Mouse (Mus musculus) liver, adult 2 months (tissue): Measurements from ENCODE around the gene Depdc5.

Source experiments
- CTCF ChIP-seq: fragments of 200-500 bp; IDR thresholded peaks from 2 replicates; pipeline ENCODE4 v1.5.1; 2011; ENCODE audit warnings: low read depth, low read length, control low read depth
- POLR2A ChIP-seq: fragments of 200-500 bp; IDR thresholded peaks from 2 replicates; pipeline ENCODE4 v1.6.1; 2011; ENCODE audit warnings: low read length, control low read depth; ENCODE audit not compliant: insufficient read depth; ENCODE audit errors: extremely low read depth

DNA sequence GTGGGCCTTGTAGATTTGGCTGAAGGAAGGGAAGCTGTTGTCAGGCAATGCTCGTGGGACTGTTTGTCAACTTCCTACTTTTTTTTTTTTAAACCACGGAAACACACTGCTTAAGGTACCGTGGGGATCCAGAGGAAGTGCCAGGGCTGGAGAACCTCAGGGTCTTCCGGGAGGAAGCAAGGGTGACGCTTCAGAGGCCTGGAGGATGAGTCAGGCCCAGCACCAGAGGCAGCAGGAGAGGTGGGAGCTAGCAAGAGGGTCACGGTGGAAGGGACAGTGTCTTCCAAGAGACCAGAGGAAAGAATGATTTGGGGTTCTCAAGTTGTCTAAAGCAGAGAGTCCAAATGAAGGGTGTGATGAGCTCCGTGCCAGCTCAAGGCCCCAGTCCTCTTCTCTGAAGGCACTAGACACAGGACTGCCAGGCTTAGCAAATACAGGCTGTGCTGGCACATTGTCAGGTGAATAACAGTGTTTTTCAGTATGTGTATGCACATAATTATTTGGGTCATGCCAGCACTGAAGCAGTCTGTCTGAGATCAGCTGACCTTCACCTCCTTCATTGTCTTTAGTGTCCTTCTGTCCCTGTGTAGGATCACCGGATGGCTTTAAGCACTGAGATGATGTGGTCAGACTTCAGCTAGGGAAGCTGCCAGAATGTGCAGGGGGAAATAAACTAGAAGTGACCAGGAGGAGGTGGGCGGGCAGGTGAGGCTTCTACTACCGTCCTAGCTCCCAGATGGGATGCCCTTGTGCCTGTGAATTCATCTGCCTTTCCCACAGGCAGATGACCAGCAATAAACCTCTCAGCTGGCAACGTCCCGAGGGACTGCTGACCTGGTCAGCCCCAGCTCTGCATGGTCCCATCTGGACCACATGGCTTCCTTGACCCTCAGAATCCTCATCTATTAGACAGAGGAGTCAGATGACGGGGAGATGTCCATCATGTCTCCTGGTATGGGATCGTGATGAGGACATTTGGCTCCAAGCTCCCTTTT, 146.6 kb downstream of the Depdc5 start:
- TF ChIP-seq POLR2A (no peak), CTCF (no peak)
